ENCODE assay signal across 14 mouse cellular contexts in genomic region chr8:120948050-120948595, GRCm38 (mm10).
DNase-seq lines count a peak whose midpoint lies in the region; ATAC-seq and TF ChIP-seq lines count a peak whose summit lies in the region.
"Had no signal": no experiment of that assay in that cellular context is flagged by ENCODE, and none has a peak within 500 bp of the region (broad histone marks: within the 10 kb centered on the region; RNA-seq: fewer than 3 reads in every experiment).

No protein-coding gene starts in this region.

- peak overlapping the region; percentile 80 for H3K27ac ChIP-seq in gastrocnemius, adult 2 months
- no peak overlapping the region; the same call in 1 of the 2 replicates for H3K27ac ChIP-seq in lung, embryonic 14.5 days (ENCODE audit: low read depth)
- no peak overlapping the region for H3K27ac ChIP-seq in heart, embryonic 11.5 days (ENCODE audit: low read depth, low read length)
- no peak overlapping the region for H3K27ac ChIP-seq in stomach, embryonic 14.5 days (ENCODE audit: low read length)
- H3K27ac ChIP-seq in forebrain, embryonic 16.5 days (ENCODE audit: low read length): no peak overlapping the region
- H3K27ac ChIP-seq: midbrain, embryonic 12.5 days had no signal

- H3K27me3 ChIP-seq in lung, embryonic 14.5 days (ENCODE audit: insufficient read depth, low read length): no peaks in the 10 kb centered on the region
- peaks cover 20% of the 10 kb centered on the region for H3K27me3 ChIP-seq in heart, embryonic 11.5 days (ENCODE audit: control insufficient read depth, insufficient read depth, low read length)
- no peaks in the 10 kb centered on the region for H3K27me3 ChIP-seq in stomach, embryonic 14.5 days (ENCODE audit: control insufficient read depth, insufficient read depth, low read length)
- peaks cover 13% of the 10 kb centered on the region for H3K27me3 ChIP-seq in forebrain, embryonic 16.5 days (replicated peaks; ENCODE audit: control insufficient read depth, insufficient read depth, low read length)

- DNase-seq in gastrocnemius, adult 2 months: no peak
- DNase-seq in gastrocnemius, postnatal 36 days: no peak
- DNase-seq in lung, embryonic 14.5 days: no peak
- no peak for DNase-seq in lung, postnatal 4 days
- DNase-seq: adrenal gland, adult 2 months; cerebellum, adult 9-10 months; thymus, postnatal 36 days had no signal

- H3K9me3 ChIP-seq in lung, embryonic 14.5 days (ENCODE audit: low read depth, low read length): no peaks in the 10 kb centered on the region
- H3K9me3 ChIP-seq in heart, embryonic 11.5 days (replicated peaks; ENCODE audit: control insufficient read depth, low read length): no peaks in the 10 kb centered on the region
- H3K9me3 ChIP-seq in stomach, embryonic 14.5 days (ENCODE audit: control insufficient read depth, low read depth, low read length): no peaks in the 10 kb centered on the region
- no peaks in the 10 kb centered on the region for H3K9me3 ChIP-seq in forebrain, embryonic 16.5 days (ENCODE audit: control insufficient read depth, low read length)
- H3K9me3 ChIP-seq: limb, embryonic 10.5 days; midbrain, embryonic 12.5 days had no signal

- H3K4me3 ChIP-seq in gastrocnemius, adult 2 months: no peak overlapping the region
- no peak overlapping the region for H3K4me3 ChIP-seq in lung, embryonic 14.5 days (ENCODE audit: low read depth, low read length)
- no peak overlapping the region for H3K4me3 ChIP-seq in heart, embryonic 11.5 days (ENCODE audit: low read depth, low read length)
- no peak overlapping the region for H3K4me3 ChIP-seq in stomach, embryonic 14.5 days (ENCODE audit: low read depth, low read length)
- no peak overlapping the region for H3K4me3 ChIP-seq in forebrain, embryonic 16.5 days (replicated peaks; ENCODE audit: low read length)
- H3K4me3 ChIP-seq: limb, embryonic 10.5 days; midbrain, embryonic 12.5 days had no signal

- intact Hi-C loops in gastrocnemius, adult 2 months (cut with DNase I): no loop called here
- intact Hi-C loops in gastrocnemius, postnatal 36 days (cut with DNase I): no loop called here

- no peaks in the 10 kb centered on the region for H3K36me3 ChIP-seq in lung, embryonic 14.5 days (ENCODE audit: insufficient read depth)
- H3K36me3 ChIP-seq in heart, embryonic 11.5 days (ENCODE audit: control insufficient read depth, insufficient read depth, low read length): no peaks in the 10 kb centered on the region
- H3K36me3 ChIP-seq in stomach, embryonic 14.5 days (ENCODE audit: control insufficient read depth, insufficient read depth, low read length): no peaks in the 10 kb centered on the region
- H3K36me3 ChIP-seq in forebrain, embryonic 16.5 days (ENCODE audit: control insufficient read depth, insufficient read depth): no peaks in the 10 kb centered on the region
- H3K36me3 ChIP-seq: limb, embryonic 10.5 days; midbrain, embryonic 12.5 days had no signal

- H3K4me1 ChIP-seq in lung, embryonic 14.5 days (ENCODE audit: insufficient read depth): 0 out of 2 replicates have a peak, but pooled peaks cover 8% of the 10 kb centered on the region
- peaks cover 7% of the 10 kb centered on the region for H3K4me1 ChIP-seq in heart, embryonic 11.5 days (ENCODE audit: control insufficient read depth, insufficient read depth, low read length)
- peaks cover 34% of the 10 kb centered on the region for H3K4me1 ChIP-seq in stomach, embryonic 14.5 days (ENCODE audit: control insufficient read depth, insufficient read depth, low read length)
- no peaks in the 10 kb centered on the region for H3K4me1 ChIP-seq in forebrain, embryonic 16.5 days (replicated peaks; ENCODE audit: control insufficient read depth, insufficient read depth, low read length)

- no peak for ATAC-seq in lung, embryonic 14.5 days (ENCODE audit: insufficient read depth)
- no peak for ATAC-seq in heart, embryonic 11.5 days (replicated peaks; ENCODE audit: insufficient number of reproducible peaks, low FRiP score, low TSS enrichment)
- 0 out of 2 replicates have a peak, but pooled peaks have one; percentile 30 for ATAC-seq in stomach, embryonic 14.5 days (ENCODE audit: insufficient number of reproducible peaks, insufficient read depth, low FRiP score, low read depth)
- no peak for ATAC-seq in inflammation-experienced regulatory T-cells, adult 6 months
- ATAC-seq in forebrain, embryonic 16.5 days: no peak
- ATAC-seq: hindbrain, embryonic 16.5 days had no signal

- WGBS in lung, embryonic 14.5 days: 50% methylated on average over 4 of the region's 4 CpGs
- WGBS in heart, embryonic 11.5 days (ENCODE audit: insufficient replicate concordance): 59% methylated on average over 4 of the region's 4 CpGs
- 46% methylated on average over 4 of the region's 4 CpGs for WGBS in stomach, embryonic 14.5 days
- WGBS in forebrain, embryonic 16.5 days: 73% methylated on average over 4 of the region's 4 CpGs

- no peak overlapping the region for H3K9ac ChIP-seq in lung, embryonic 14.5 days
- 0 out of 2 replicates have a peak overlapping the region, but pooled peaks have one; percentile 6 for H3K9ac ChIP-seq in heart, embryonic 11.5 days (ENCODE audit: low read depth, low read length)
- H3K9ac ChIP-seq in stomach, embryonic 14.5 days (replicated peaks; ENCODE audit: low read depth, low read length): no peak overlapping the region
- H3K9ac ChIP-seq in forebrain, embryonic 16.5 days (replicated peaks; ENCODE audit: low read depth, low read length): no peak overlapping the region
- H3K9ac ChIP-seq: midbrain, embryonic 12.5 days had no signal

- H3K4me2 ChIP-seq in lung, embryonic 14.5 days: peak overlapping the region; percentile 47
- H3K4me2 ChIP-seq in heart, embryonic 11.5 days: no peak overlapping the region; the same call in 1 of the 2 replicates
- H3K4me2 ChIP-seq in stomach, embryonic 14.5 days (replicated peaks; ENCODE audit: low read depth, low read length): no peak overlapping the region
- H3K4me2 ChIP-seq in forebrain, embryonic 16.5 days (ENCODE audit: low read length): no peak overlapping the region
- H3K4me2 ChIP-seq: midbrain, embryonic 12.5 days had no signal

- no peak for TF ChIP-seq CTCF in gastrocnemius, adult 2 months (IDR thresholded peaks at IDR 0.05)
- TF ChIP-seq CTCF in lung, embryonic 14.5 days (IDR thresholded peaks at IDR 0.05; ENCODE audit: low read depth): no peak
